Mouse (Mus musculus) bone marrow macrophage, adult 2 months (primary cell): ENCODE measurements around the gene Vav1. TPM values are rescaled to one million over a fixed set of nuclear protein-coding genes. Genes with fewer than 3 reads are reported as not detected.
"Not testable (repeated sequence)": the region's sequence is repeated elsewhere in the genome, so short reads cannot be mapped to it uniquely, and the experiment has no call there.

Source experiments
- H3K27ac ChIP-seq: 2 replicates; pipeline ENCODE4 v1.5.1; 2012; ENCODE audit warnings: low read depth, low read length; ENCODE audit not compliant: insufficient read depth
- H3K4me1 ChIP-seq: 2 replicates; pipeline ENCODE4 v1.6.1; 2012; ENCODE audit warnings: low read length; ENCODE audit not compliant: control insufficient read depth, insufficient read depth
- H3K4me3 ChIP-seq: 2 replicates; pipeline ENCODE4 v1.5.1; 2012; ENCODE audit warnings: mild to moderate bottlenecking, low read length, moderate library complexity; ENCODE audit not compliant: insufficient read depth
- CTCF ChIP-seq: IDR thresholded peaks from 2 replicates; pipeline ENCODE4 v1.5.1; 2012; ENCODE audit warnings: low read depth, mild to moderate bottlenecking, low read length, moderate library complexity
- POLR2A ChIP-seq: IDR thresholded peaks from 2 replicates; pipeline ENCODE4 v1.6.1; 2012; ENCODE audit warnings: mild to moderate bottlenecking, low read depth, low read length, borderline replicate concordance
- polyA plus RNA-seq: library from polyadenylated mRNA; stranded (reverse); fragments of >200 nt; gene quantifications from 2 replicates; pipeline ENCODE4 v1.2.4, GENCODE M21; 2012; ENCODE audit not compliant: missing spikeins, insufficient read depth, insufficient read length

The Vav1 gene
- polyA plus RNA-seq, 1 experiment: 128 TPM

DNA sequence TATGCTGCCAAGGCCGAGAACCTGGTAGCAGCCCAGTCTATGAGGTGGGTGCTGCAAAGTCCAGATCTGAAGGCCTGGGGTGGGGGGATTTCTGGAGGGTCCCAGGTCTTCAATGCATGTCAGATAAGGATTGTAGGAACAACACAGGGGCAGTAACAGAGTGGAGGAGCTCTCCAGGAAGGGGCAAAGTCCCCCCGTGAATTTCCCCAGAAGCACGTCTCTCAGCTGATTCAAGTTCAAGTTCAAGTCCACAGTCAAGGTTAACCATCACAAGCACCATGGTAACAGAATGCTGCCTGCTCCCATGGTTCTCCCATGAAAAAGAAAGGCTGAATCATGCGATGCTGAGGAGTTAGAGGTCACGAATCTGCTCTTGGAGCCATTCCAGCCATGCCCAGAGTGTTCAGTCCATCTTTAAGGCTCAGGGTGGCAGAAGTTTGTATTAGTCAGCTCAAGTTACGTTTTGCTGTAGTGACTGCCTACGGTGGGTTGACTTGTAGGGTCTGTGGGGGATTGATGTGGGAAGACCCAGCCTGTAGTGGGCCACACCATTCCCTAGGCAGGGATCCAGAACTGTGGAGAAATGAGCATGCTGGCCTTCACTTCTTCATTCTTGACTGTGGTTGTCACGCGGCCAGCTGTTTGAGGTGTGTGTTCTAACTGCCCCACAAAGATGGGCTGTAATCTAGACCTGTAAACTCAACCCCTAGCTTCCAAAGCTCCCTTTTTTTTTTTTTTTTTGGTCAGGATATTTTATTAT is 55.3 kb downstream of the Vav1 start:
- Histone ChIP-seq H3K4me1 (peaks cover 42% of the 10 kb centered on the region), H3K4me3 (no peak overlapping the region)
- TF ChIP-seq POLR2A (no peak), CTCF (no peak)

DNA sequence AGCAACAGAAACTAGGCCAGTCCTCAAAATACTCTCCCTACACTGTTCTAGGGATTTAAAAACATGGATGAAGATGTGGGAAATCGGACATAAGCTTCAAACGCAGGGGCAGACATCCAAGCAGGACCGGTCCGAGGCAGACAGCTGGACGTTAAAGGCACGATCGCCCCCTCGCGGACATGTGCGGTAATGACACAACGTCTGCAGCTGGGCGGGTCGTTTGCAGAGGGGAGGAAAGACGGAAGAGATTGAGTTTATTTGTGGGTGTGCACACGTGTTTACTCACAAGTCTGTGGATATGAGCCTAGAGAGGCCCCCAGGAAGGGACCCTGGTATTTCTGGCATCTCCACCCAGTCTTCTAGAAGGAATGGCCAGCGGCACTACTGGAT is 55.9 kb downstream of the Vav1 start:
- Histone ChIP-seq H3K4me3 (no peak overlapping the region; the same call in 1 of the 2 replicates), H3K4me1 (peaks cover 45% of the 10 kb centered on the region), H3K27ac (peak overlapping the region; percentile 75)
- TF ChIP-seq POLR2A: no peak
- peak; percentile 82 for TF ChIP-seq CTCF

More for the DNA sequence above, 55.3 kb downstream of the Vav1 start:
- no peak overlapping the region for H3K27ac ChIP-seq

DNA sequence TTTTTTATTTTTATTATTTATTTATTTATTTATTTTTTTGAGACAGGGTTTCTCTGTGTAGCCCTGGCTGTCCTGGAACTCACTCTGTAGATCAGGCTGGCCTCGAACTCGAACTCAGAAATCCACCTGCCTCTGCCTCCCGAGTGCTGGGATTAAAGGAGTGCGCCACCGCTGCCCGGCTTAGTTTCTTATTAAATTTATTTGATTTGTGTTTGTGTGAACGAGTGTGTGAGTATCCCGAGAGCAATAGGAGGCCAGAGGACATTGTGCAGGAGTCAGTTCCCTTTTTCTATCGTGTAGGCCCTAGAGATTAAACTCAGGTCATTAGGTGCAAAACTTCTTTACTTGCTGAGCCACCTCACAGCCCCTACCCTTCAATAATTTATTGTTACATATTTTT is 56.3 kb downstream of the Vav1 start:
- H3K27ac ChIP-seq: peak overlapping the region; percentile 75
- not testable (repeated sequence) for H3K4me3 ChIP-seq
- peaks cover 49% of the 10 kb centered on the region for H3K4me1 ChIP-seq

DNA sequence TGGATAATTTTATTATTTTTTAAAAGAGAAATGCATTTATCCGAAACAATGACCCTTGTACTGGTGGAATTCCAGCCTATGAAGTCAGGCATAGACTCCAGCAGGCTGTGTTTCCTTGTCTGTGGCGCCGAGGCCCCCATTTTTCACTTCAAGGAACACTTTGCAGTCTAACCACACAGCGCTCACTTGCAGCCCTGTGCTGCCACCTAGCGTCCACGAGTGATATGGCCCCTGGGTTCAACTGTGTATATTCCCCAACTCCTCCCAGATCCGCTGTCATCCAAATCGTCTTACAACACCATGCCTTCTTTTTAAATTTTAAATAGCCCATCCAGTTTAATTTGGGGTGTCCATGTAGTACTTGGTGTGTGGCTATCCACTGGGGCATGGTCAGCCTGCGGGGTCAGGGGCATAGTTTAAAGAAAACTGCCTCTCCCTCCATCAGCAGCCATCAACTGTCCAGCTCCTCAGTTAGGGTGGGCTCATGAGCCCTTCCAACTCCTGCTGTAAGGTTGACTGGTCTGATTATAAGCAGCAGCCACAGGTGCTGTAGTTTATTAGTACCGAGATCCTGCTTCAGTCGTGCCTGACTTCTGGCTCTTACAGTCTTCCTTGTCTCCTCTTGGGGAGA is 56.9 kb downstream of the Vav1 start:
- Histone ChIP-seq H3K27ac (peak overlapping the region; percentile 75), H3K4me3 (peak overlapping the region; percentile 17; the same call in 1 of the 2 replicates), H3K4me1 (peaks cover 48% of the 10 kb centered on the region)
- TF ChIP-seq POLR2A (no peak), CTCF (peak; percentile 90)

DNA sequence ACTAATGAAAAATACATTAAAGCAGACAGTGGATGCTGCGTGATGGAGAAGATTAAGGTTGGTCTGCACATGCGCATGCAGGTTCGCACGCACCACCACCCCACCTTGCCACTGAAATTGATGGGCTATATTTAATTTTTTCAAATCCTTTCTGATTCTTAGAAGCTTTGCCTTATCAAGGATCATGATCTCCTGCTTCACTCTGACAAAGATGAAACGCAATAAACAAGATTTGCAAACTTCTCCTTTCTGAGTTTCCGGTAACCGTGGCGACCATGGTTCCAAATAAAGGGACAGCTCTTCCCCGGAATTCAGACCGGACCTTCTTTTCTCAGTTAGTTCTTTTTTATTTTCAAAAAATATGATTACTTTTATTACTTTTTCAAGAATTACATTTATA is 59.1 kb downstream of the Vav1 start:
- Histone ChIP-seq H3K27ac (peak overlapping the region; percentile 99), H3K4me3 (peak overlapping the region; percentile 27; the same call in 1 of the 2 replicates), H3K4me1 (peaks cover 60% of the 10 kb centered on the region)
- TF ChIP-seq POLR2A (no peak), CTCF (no peak)

DNA sequence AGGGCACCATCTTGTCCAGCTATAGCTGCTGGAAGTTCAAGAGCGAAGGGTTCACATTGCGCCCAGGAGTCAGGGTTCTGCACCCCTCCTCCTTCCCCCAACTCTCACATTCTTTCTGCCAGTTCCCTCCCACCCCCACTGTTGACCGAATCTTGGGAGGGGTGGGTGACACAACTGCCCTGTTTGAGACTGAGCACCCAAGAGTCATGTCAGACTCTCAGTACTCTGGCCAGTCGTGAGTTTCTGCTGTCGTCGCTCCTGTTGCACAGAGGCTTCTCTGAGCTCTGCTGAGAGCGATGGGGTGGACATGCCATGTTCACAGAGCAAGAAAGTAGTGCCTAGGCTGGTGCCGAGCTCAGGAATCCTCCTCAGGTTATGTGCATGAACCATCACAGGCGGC is 60.4 kb downstream of the Vav1 start:
- peak overlapping the region; percentile 99 for H3K27ac ChIP-seq
- peaks cover 69% of the 10 kb centered on the region for H3K4me1 ChIP-seq
- peak overlapping the region; percentile 14; the same call in 1 of the 2 replicates for H3K4me3 ChIP-seq
- TF ChIP-seq POLR2A (no peak), CTCF (no peak)

DNA sequence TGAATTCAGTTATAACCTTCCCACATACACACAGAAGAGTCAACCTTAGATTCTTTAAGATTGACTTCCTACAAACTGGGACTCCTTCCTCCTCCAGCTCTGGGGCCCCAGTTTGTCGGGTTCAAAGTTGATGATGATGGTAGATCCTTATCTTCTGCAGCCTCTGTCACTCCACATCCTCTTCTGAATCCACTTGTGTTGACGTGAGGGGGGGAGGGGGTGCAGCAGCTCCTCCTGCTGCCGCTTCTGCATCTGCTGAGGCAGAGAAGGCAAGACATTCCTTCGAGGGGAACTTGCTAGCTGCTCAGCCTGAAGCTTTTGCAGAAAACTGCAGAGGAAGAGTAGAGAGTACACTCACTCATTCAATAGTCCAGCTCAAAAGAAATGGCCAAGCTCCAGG is 62.7 kb downstream of the Vav1 start:
- TF ChIP-seq POLR2A: no peak
- no peak for TF ChIP-seq CTCF
- Histone ChIP-seq H3K27ac (peak overlapping the region; percentile 85), H3K4me3 (no peak overlapping the region), H3K4me1 (peaks cover 68% of the 10 kb centered on the region)

DNA sequence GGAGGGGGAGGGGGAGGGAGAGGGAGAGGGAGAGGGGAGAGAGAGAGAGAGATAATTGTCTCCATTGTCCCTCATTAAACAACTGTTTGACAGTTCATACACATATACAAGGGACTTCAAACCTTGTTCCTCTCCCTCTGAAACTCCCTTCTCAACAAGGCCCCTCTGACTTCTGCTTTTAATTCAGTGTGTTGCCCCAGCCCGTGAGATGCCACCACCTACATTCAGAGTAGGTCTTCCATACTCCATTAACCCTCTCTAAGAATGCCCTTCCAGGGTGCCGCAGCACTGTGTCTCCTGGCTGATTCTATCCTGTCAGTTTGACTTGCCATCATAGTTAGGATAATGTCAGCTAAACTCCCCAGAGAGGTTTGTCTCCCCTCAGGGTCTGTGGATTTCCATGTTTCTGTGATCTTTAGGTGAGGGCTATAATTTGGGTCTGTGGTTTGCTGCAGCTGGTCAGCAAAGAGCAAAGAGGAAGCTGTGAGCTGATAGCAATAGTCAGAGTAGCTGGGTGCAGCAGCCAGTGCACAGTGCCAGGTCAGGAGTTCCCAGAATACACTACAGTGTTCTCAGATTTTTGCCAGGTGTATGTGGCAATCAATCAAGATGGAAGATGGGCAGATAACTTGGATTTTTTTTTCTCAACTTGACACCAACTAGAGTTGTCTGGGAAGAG is 65.3 kb downstream of the Vav1 start:
- H3K27ac ChIP-seq: peak overlapping the region; percentile 99
- H3K4me1 ChIP-seq: peaks cover 66% of the 10 kb centered on the region
- TF ChIP-seq CTCF (no peak), POLR2A (no peak)
- 0 out of 2 replicates have a peak overlapping the region, but pooled peaks have one; percentile 6 for H3K4me3 ChIP-seq

DNA sequence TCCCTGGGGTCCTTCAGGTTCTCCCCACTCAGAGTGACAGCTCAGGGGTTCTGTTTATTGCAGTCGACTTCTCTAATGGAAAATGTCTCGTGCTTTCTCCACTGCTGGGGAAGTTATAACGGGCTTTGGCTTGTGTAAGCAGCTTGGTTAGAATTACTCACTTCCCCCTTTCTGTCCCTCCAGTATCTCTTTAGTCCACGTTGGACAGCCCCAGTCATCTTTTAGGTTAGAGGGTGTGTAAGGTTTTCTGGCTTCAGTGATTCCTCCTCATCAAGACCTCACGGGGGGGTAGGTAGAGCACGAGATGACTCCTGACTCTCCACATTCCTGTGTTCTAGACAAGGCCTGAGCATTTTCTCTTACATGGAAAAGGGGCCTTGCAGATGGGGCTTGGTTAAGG is 68.1 kb downstream of the Vav1 start:
- TF ChIP-seq POLR2A (no peak), CTCF (no peak)
- H3K27ac ChIP-seq: peak overlapping the region; percentile 99
- peaks cover 54% of the 10 kb centered on the region for H3K4me1 ChIP-seq
- H3K4me3 ChIP-seq: no peak overlapping the region

DNA sequence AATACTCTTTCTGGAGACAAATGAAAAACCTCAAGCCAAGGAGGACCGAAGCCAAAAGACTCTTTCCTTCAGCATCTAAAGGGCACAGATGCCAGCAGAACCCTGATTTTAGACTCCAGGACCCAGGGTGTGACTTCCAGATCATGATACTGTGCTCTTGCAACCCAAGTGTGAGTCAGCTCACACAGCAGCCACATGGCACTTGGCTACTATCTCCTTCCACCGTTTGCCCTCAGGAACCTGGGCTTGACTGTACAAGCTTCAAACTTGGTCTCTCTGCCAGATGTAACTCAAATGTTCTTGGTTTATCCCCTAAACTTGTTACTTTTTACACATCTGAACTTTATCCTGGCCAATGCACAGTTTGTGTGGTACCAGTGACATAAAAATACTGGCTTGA is 68.9 kb downstream of the Vav1 start:
- Histone ChIP-seq H3K27ac (peak overlapping the region; percentile 99), H3K4me1 (peaks cover 47% of the 10 kb centered on the region), H3K4me3 (no peak overlapping the region)
- TF ChIP-seq CTCF (no peak), POLR2A (no peak)
